In genomic region chr4:148174495-148174862, GRCm38 (mm10) we compare ENCODE assay signal across 13 mouse cellular contexts. TPM values are rescaled to one million over a fixed set of nuclear protein-coding genes. Genes with fewer than 3 reads are reported as not detected.
DNase-seq lines count a peak whose midpoint lies in the region; ATAC-seq and TF ChIP-seq lines count a peak whose summit lies in the region.
"Had no signal": no experiment of that assay in that cellular context is flagged by ENCODE, and none has a peak within 500 bp of the region (broad histone marks: within the 10 kb centered on the region; RNA-seq: fewer than 3 reads in every experiment).

No protein-coding gene starts in this region.

- no peaks in the 10 kb centered on the region for H3K36me3 ChIP-seq in forebrain, embryonic 10.5 days (replicated peaks)
- H3K36me3 ChIP-seq in hindbrain, embryonic 13.5 days: no peaks in the 10 kb centered on the region
- no peaks in the 10 kb centered on the region for H3K36me3 ChIP-seq in midbrain, embryonic 15.5 days (replicated peaks)
- H3K36me3 ChIP-seq: heart, embryonic 12.5 days had no signal

- H3K9me3 ChIP-seq in forebrain, embryonic 10.5 days: no peaks in the 10 kb centered on the region
- no peaks in the 10 kb centered on the region for H3K9me3 ChIP-seq in hindbrain, embryonic 13.5 days
- no peaks in the 10 kb centered on the region for H3K9me3 ChIP-seq in midbrain, embryonic 15.5 days

- TF ChIP-seq CTCF in cortical plate, adult 2 months (IDR thresholded peaks at IDR 0.05; ENCODE audit: extremely low read depth, insufficient read depth, low read length): no peak
- no peak for TF ChIP-seq CTCF in lung, adult 2 months (IDR thresholded peaks at IDR 0.05; ENCODE audit: insufficient read depth, low read length)

- H3K4me1 ChIP-seq in cortical plate, adult 2 months (ENCODE audit: control insufficient read depth, insufficient read depth, low read length): no peaks in the 10 kb centered on the region
- peaks cover 35% of the 10 kb centered on the region for H3K4me1 ChIP-seq in forebrain, embryonic 10.5 days
- peaks cover 45% of the 10 kb centered on the region for H3K4me1 ChIP-seq in hindbrain, embryonic 13.5 days (replicated peaks)
- peaks cover 32% of the 10 kb centered on the region for H3K4me1 ChIP-seq in midbrain, embryonic 15.5 days
- no peaks in the 10 kb centered on the region for H3K4me1 ChIP-seq in lung, adult 2 months (ENCODE audit: control insufficient read depth, insufficient read depth, low read length)
- H3K4me1 ChIP-seq: heart, embryonic 12.5 days had no signal

- H3K4me3 ChIP-seq in cortical plate, adult 2 months (ENCODE audit: insufficient read depth, low read length): peak overlapping the region; percentile 14; the same call in 1 of the 2 replicates
- peak overlapping the region; percentile 27; the same call in 1 of the 2 replicates for H3K4me3 ChIP-seq in forebrain, embryonic 10.5 days
- H3K4me3 ChIP-seq in hindbrain, embryonic 13.5 days: peak overlapping the region; percentile 26; the same call in 1 of the 2 replicates
- peak overlapping the region; percentile 31 for H3K4me3 ChIP-seq in midbrain, embryonic 15.5 days
- no peak overlapping the region for H3K4me3 ChIP-seq in lung, adult 2 months (replicated peaks; ENCODE audit: extremely low read depth, low read depth, low read length)
- H3K4me3 ChIP-seq: erythroblast, embryonic 14.5 days; heart, embryonic 12.5 days had no signal

- no peak for ATAC-seq in hindbrain, embryonic 13.5 days (ENCODE audit: low FRiP score)
- no peak for ATAC-seq in midbrain, embryonic 15.5 days (replicated peaks)

- peak overlapping the region; percentile 53 for H3K4me2 ChIP-seq in hindbrain, embryonic 13.5 days
- peak overlapping the region; percentile 55 for H3K4me2 ChIP-seq in midbrain, embryonic 15.5 days
- H3K4me2 ChIP-seq: heart, embryonic 12.5 days had no signal

- peaks cover 99% of the 10 kb centered on the region for H3K27me3 ChIP-seq in forebrain, embryonic 10.5 days (ENCODE audit: poor library complexity, severe bottlenecking)
- peaks cover 54% of the 10 kb centered on the region for H3K27me3 ChIP-seq in hindbrain, embryonic 13.5 days
- H3K27me3 ChIP-seq in midbrain, embryonic 15.5 days (replicated peaks): peaks cover 33% of the 10 kb centered on the region

- DNase-seq in forebrain, embryonic 10.5 days (ENCODE audit: extremely low spot score, low spot score): no peak
- DNase-seq in right cerebral cortex, postnatal 25 days: no peak
- no peak for DNase-seq in lung, adult 2 months
- no peak for DNase-seq in adrenal gland, adult (ENCODE audit: inconsistent age in 2 of 2, low spot score in 1 of 2)
- DNase-seq: adrenal gland, adult 2 months; gastrocnemius, postnatal 14 days; kidney, postnatal 25 days; liver had no signal

- H3K27ac ChIP-seq in cortical plate, adult 2 months (ENCODE audit: insufficient read depth, low read length): no peak overlapping the region
- no peak overlapping the region for H3K27ac ChIP-seq in forebrain, embryonic 10.5 days
- H3K27ac ChIP-seq in hindbrain, embryonic 13.5 days: peak overlapping the region; percentile 86
- H3K27ac ChIP-seq in midbrain, embryonic 15.5 days: peak overlapping the region; percentile 88

- TF ChIP-seq POLR2A in cortical plate, adult 2 months (IDR thresholded peaks at IDR 0.05; ENCODE audit: extremely low read depth, insufficient read depth, low read length): no peak
- TF ChIP-seq POLR2A in lung, adult 2 months (IDR thresholded peaks at IDR 0.05; ENCODE audit: borderline replicate concordance, extremely low read depth, low read depth, low read length): no peak

- WGBS in forebrain, embryonic 10.5 days: 4% methylated on average over 12 of the region's 12 CpGs
- 8% methylated on average over 12 of the region's 12 CpGs for WGBS in hindbrain, embryonic 13.5 days
- WGBS in midbrain, embryonic 15.5 days: 5% methylated on average over 12 of the region's 12 CpGs
- WGBS in lung, adult 2 months: 13% methylated on average over 12 of the region's 12 CpGs

- no peak overlapping the region; the same call in 1 of the 2 replicates for H3K9ac ChIP-seq in hindbrain, embryonic 13.5 days
- no peak overlapping the region; the same call in 1 of the 2 replicates for H3K9ac ChIP-seq in midbrain, embryonic 15.5 days
- H3K9ac ChIP-seq: heart, embryonic 12.5 days had no signal

RNA-seq across cellular contexts. Expression of gene Fbxo2, which starts 14.1 kb away (rescaled TPM):
- 139 and 142 TPM in 2 replicates for polyA plus RNA-seq in cortical plate, adult 2 months (2012; rRNA removed)
- 0.97 and 1.4 TPM in 2 replicates for polyA plus RNA-seq in forebrain, embryonic 10.5 days (2016; fragmentation: Nextera tagmentation; extraction: Ambion mirVana)
- polyA plus RNA-seq in hindbrain, embryonic 13.5 days (2015; fragmentation: Nextera tagmentation; extraction: Ambion mirVana): 5.3 and 7.1 TPM in 2 replicates
- 5.9 and 6.2 TPM in 2 replicates for polyA plus RNA-seq in midbrain, embryonic 15.5 days (2015; fragmentation: Nextera tagmentation; extraction: Ambion mirVana)
- polyA plus RNA-seq in lung, adult 2 months (2012; rRNA removed): 1.9 and 2.6 TPM in 2 replicates
- polyA plus RNA-seq: erythroblast, embryonic 14.5 days had no signal

RNA-seq across cellular contexts. Expression of gene Fbxo44, which starts 14.2 kb away (rescaled TPM):
- 236 and 238 TPM in 2 replicates for polyA plus RNA-seq in cortical plate, adult 2 months (2012; rRNA removed)
- 33.4 and 34.4 TPM in 2 replicates for polyA plus RNA-seq in forebrain, embryonic 10.5 days (2016; fragmentation: Nextera tagmentation; extraction: Ambion mirVana)
- 91.2 and 98.2 TPM in 2 replicates for polyA plus RNA-seq in hindbrain, embryonic 13.5 days (2015; fragmentation: Nextera tagmentation; extraction: Ambion mirVana)
- polyA plus RNA-seq in midbrain, embryonic 15.5 days (2015; fragmentation: Nextera tagmentation; extraction: Ambion mirVana): 93.3 and 97.6 TPM in 2 replicates
- polyA plus RNA-seq in lung, adult 2 months (2012; rRNA removed): 13.3 and 21.5 TPM in 2 replicates

RNA-seq across cellular contexts. Expression of gene Fbxo6, which starts 22.5 kb away (rescaled TPM):
- 38.5 and 41.3 TPM in 2 replicates for polyA plus RNA-seq in cortical plate, adult 2 months (2012; rRNA removed)
- 8.4 and 10.4 TPM in 2 replicates for polyA plus RNA-seq in forebrain, embryonic 10.5 days (2016; fragmentation: Nextera tagmentation; extraction: Ambion mirVana)
- polyA plus RNA-seq in hindbrain, embryonic 13.5 days (2015; fragmentation: Nextera tagmentation; extraction: Ambion mirVana): 15.7 and 16.0 TPM in 2 replicates
- polyA plus RNA-seq in midbrain, embryonic 15.5 days (2015; fragmentation: Nextera tagmentation; extraction: Ambion mirVana): 21.6 and 21.7 TPM in 2 replicates
- polyA plus RNA-seq in lung, adult 2 months (2012; rRNA removed): 64.5 and 84.4 TPM in 2 replicates

RNA-seq across cellular contexts. Expression of gene Draxin, which starts 44.0 kb away (rescaled TPM):
- polyA plus RNA-seq in cortical plate, adult 2 months (2012; rRNA removed): 0.42 and 0.45 TPM in 2 replicates
- polyA plus RNA-seq in forebrain, embryonic 10.5 days (2016; fragmentation: Nextera tagmentation; extraction: Ambion mirVana): 1.6 and 2.2 TPM in 2 replicates
- polyA plus RNA-seq in hindbrain, embryonic 13.5 days (2015; fragmentation: Nextera tagmentation; extraction: Ambion mirVana): 17.2 and 20.9 TPM in 2 replicates
- polyA plus RNA-seq in midbrain, embryonic 15.5 days (2015; fragmentation: Nextera tagmentation; extraction: Ambion mirVana): 15.1 and 15.7 TPM in 2 replicates
- 0.15 and 0.59 TPM in 2 replicates for polyA plus RNA-seq in lung, adult 2 months (2012; rRNA removed)
- polyA plus RNA-seq: erythroblast, embryonic 14.5 days had no signal

RNA-seq across cellular contexts. Expression of gene Mad2l2, which starts 44.3 kb away (rescaled TPM):
- polyA plus RNA-seq in cortical plate, adult 2 months (2012; rRNA removed): 24.2 and 25.2 TPM in 2 replicates
- 61.8 and 64.5 TPM in 2 replicates for polyA plus RNA-seq in forebrain, embryonic 10.5 days (2016; fragmentation: Nextera tagmentation; extraction: Ambion mirVana)
- 118 and 127 TPM in 2 replicates for polyA plus RNA-seq in hindbrain, embryonic 13.5 days (2015; fragmentation: Nextera tagmentation; extraction: Ambion mirVana)
- polyA plus RNA-seq in midbrain, embryonic 15.5 days (2015; fragmentation: Nextera tagmentation; extraction: Ambion mirVana): 99.2 and 112 TPM in 2 replicates
- polyA plus RNA-seq in lung, adult 2 months (2012; rRNA removed): 26.9 and 30.8 TPM in 2 replicates

Comparison
In these comparisons a context has a peak if more than half of its experiments do, and no peak if none do; other contexts are left out.
1. H3K27ac ChIP-seq: peak in hindbrain, embryonic 13.5 days (single experiment) and midbrain, embryonic 15.5 days (single experiment); none in cortical plate, adult 2 months (single experiment) and forebrain, embryonic 10.5 days (single experiment).
2. RNA of gene Fbxo2, which starts 14.1 kb away (polyA plus RNA-seq): 139 to 142 TPM in cortical plate, adult 2 months; 5.3 to 7.1 TPM in hindbrain, embryonic 13.5 days, 5.9 to 6.2 TPM in midbrain, embryonic 15.5 days, 1.9 to 2.6 TPM in lung, adult 2 months and 0.97 to 1.4 TPM in forebrain, embryonic 10.5 days; every median in the first group is over 10 times any median in the second.